In the genomic region with DNA sequence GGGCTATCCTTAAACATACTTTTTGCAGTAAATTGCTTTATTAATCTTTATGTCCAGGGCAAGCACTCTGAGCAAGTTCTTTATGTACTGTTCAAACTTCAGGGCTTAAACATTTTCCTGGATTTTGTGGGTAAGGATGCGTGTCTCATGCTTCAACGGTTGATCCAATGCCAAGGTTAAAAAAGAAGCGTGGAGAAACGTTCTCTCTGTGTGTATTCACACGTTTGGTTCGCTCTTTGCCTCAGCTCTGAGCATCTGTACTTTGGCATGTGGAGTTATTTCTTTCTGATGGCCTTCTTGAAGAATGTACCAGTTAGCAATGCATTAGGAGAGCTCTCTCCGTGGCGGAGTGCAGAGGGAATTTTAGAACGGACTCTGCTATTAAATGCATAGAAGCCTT, we compare ENCODE assay signal across 27 mouse cellular contexts.
DNase-seq lines count a peak whose midpoint lies in the region; ATAC-seq lines count a peak whose summit lies in the region.
"Had no signal": no experiment of that assay in that cellular context is flagged by ENCODE, and none has a peak within 500 bp of the region (broad histone marks: within the 10 kb centered on the region; RNA-seq: fewer than 3 reads in every experiment).

No protein-coding gene starts in this region.

- peaks cover 13% of the 10 kb centered on the region for H3K4me1 ChIP-seq in limb, embryonic 13.5 days
- H3K4me1 ChIP-seq: embryonic facial prominence, embryonic 13.5 days; embryonic facial prominence, embryonic 15.5 days had no signal

- no peaks in the 10 kb centered on the region for H3K9me3 ChIP-seq in limb, embryonic 13.5 days
- H3K9me3 ChIP-seq: embryonic facial prominence, embryonic 13.5 days; forebrain, embryonic 10.5 days; forebrain, embryonic 12.5 days had no signal

- peak; percentile 55 for ATAC-seq in frontal cortex, adult (ENCODE audit: low TSS enrichment)
- ATAC-seq in limb, embryonic 13.5 days (ENCODE audit: low FRiP score, low read depth) = no peak
- ATAC-seq: activated CD4-positive, CD25-positive, alpha-beta regulatory T cell, adult 4 months; CD4-positive, CD25-positive, alpha-beta regulatory T cell, adult 4 months; forebrain, embryonic 14.5 days; forebrain, embryonic 16.5 days; Patski had no signal

- H3K36me3 ChIP-seq in limb, embryonic 13.5 days = no peaks in the 10 kb centered on the region
- H3K36me3 ChIP-seq: embryonic facial prominence, embryonic 13.5 days; embryonic facial prominence, embryonic 15.5 days; forebrain, embryonic 10.5 days; forebrain, embryonic 12.5 days; G1E had no signal

- DNase-seq in frontal cortex, postnatal 14 days (ENCODE audit: low spot score in 2 of 2) = no peak
- peak; percentile 37 for DNase-seq in right cerebral cortex, adult 18-20 months
- no peak for DNase-seq in right cerebral cortex, postnatal 14 days
- no peak for DNase-seq in spleen, postnatal 14 days (ENCODE audit: low spot score in 2 of 2)
- DNase-seq: adrenal gland, adult 8-10 months; adrenal gland, postnatal 25 days; B cell, adult 2 months; cerebellum, adult 11 months; cerebellum, adult 18-20 months; cerebellum, adult 8-10 months; cerebellum, adult 9-11 months; cerebellum, postnatal 14 days; cerebellum, postnatal 36 days; embryo, embryonic 11 days had no signal

- WGBS in limb, embryonic 13.5 days = 56% methylated on average over 9 of the region's 9 CpGs

- 0 out of 2 replicates have a peak, but pooled peaks cover 5% of the 10 kb centered on the region for H3K27me3 ChIP-seq in limb, embryonic 13.5 days
- H3K27me3 ChIP-seq: embryonic facial prominence, embryonic 15.5 days; forebrain, embryonic 12.5 days had no signal

- H3K9ac ChIP-seq in limb, embryonic 13.5 days = no peak overlapping the region
- H3K9ac ChIP-seq: embryonic facial prominence, embryonic 13.5 days; embryonic facial prominence, embryonic 15.5 days; forebrain, embryonic 12.5 days had no signal

- no peak overlapping the region for H3K4me3 ChIP-seq in limb, embryonic 13.5 days
- H3K4me3 ChIP-seq: embryonic facial prominence, embryonic 13.5 days; embryonic facial prominence, embryonic 15.5 days; erythroblast, embryonic 14.5 days; forebrain, embryonic 10.5 days; forebrain, embryonic 12.5 days had no signal

- H3K4me2 ChIP-seq in limb, embryonic 13.5 days (replicated peaks) = no peak overlapping the region
- H3K4me2 ChIP-seq: embryonic facial prominence, embryonic 13.5 days; embryonic facial prominence, embryonic 15.5 days; forebrain, embryonic 12.5 days had no signal

- H3K27ac ChIP-seq in limb, embryonic 13.5 days = peak overlapping the region; percentile 44
- H3K27ac ChIP-seq: embryonic facial prominence, embryonic 13.5 days; embryonic facial prominence, embryonic 15.5 days; forebrain, embryonic 10.5 days; forebrain, embryonic 12.5 days had no signal
